Mouse (Mus musculus) cerebellum, adult 18-20 months (tissue): ENCODE data around the gene Btnl4.

ENCODE experiments used
- DNase-seq, 2 experiments: peaks; one replicate each; pipeline ENCODE4 v3.0.0; 2021

Btnl4 gene

GRCm38 (mm10) chr17:34437120-34437519 lies 40.0 kb downstream of the Btnl4 start:
- DNase-seq = no peak

DNA sequence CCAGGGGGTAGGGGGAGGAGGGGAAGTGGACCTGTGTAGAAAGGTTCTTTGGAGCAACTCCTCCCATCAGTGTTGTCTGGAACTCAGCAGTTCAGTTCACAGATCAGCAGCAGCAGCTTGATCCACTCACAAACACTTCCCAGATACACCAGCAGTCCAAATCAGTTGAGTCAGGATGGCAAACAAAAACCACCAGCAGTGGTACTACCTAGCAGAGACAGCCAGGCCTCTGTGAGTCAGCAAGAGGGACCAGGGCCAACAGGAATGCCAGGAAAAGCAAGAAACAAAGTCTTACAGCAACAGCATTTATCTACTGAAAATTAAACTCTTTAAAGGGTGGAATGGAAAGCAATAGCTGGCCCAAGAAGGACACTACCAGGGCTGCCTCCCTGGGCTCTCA lies 49.5 kb downstream of the Btnl4 start:
- no peak for DNase-seq

- no peak for DNase-seq
Measured at GRCm38 (mm10) chr17:34420014-34420413, 57.1 kb downstream of the Btnl4 start.
